Mouse (Mus musculus): ENCODE results near the gene Mllt10. TPM values are rescaled to one million over a fixed set of nuclear protein-coding genes. Genes with fewer than 3 reads are reported as not detected.

Gene Mllt10
- total and polyA plus RNA-seq, 3 experiments = 33.3 to 64.1 TPM; not detected in 1

DNA sequence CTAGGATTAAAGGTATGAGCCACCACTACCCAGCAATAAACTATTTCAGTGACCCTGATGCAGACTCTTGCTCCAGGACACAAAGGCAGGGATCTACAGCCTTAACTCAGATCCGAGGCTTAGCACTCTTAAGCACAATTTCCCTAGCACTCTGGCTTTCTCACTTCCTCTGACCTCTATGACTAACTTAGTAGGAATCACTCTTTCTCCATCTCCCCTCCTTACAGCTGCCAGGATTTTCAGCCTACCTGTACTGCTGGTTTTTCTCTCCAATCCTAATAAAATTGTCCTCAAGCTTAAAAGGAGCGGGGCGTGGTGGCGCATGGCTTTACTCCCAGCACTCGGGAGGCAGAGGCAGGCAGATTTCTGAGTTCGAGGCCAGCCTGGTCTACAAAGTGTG is 37.7 kb upstream of the Mllt10 start:
- no peaks in the 10 kb centered on the region for H3K36me3 ChIP-seq (ENCODE audit: control insufficient read depth in 1 of 2, insufficient read depth in 2 of 2, low read length in 2 of 2)
- H3K27me3 ChIP-seq (ENCODE audit: control insufficient read depth in 1 of 2, insufficient read depth in 2 of 2, low read length in 2 of 2) = no peaks in the 10 kb centered on the region
- no peaks in the 10 kb centered on the region for H3K9me3 ChIP-seq (replicated peaks; ENCODE audit: insufficient read depth, low read length)
- no peaks in the 10 kb centered on the region for H3K4me1 ChIP-seq (ENCODE audit: control insufficient read depth in 1 of 2, insufficient read depth in 2 of 2, low read length in 2 of 2)
- no peak overlapping the region for H3K4me3 ChIP-seq (ENCODE audit: control insufficient read depth in 1 of 2, insufficient read depth in 1 of 2, low read depth in 2 of 2, low read length in 2 of 2)
- no peak for TF ChIP-seq MAZ (IDR thresholded peaks at IDR 0.05; ENCODE audit: low read depth, low read length)
- no peak for TF ChIP-seq TAL1 (IDR thresholded peaks at IDR 0.05; ENCODE audit: low read length)
- TF ChIP-seq RCOR1 (IDR thresholded peaks at IDR 0.05; ENCODE audit: low read depth, low read length) = no peak
- no peak overlapping the region for H3K9ac ChIP-seq (ENCODE audit: control insufficient read depth, low read depth, low read length, poor library complexity, severe bottlenecking)
- H3K79me2 ChIP-seq (ENCODE audit: control insufficient read depth, insufficient read depth, low read length, poor library complexity) = no peaks in the 10 kb centered on the region
- no peak overlapping the region for H3K27ac ChIP-seq (ENCODE audit: control insufficient read depth, low read depth, low read length)
- DNase-seq (ENCODE audit: low read depth, low spot score) = no peak

DNA sequence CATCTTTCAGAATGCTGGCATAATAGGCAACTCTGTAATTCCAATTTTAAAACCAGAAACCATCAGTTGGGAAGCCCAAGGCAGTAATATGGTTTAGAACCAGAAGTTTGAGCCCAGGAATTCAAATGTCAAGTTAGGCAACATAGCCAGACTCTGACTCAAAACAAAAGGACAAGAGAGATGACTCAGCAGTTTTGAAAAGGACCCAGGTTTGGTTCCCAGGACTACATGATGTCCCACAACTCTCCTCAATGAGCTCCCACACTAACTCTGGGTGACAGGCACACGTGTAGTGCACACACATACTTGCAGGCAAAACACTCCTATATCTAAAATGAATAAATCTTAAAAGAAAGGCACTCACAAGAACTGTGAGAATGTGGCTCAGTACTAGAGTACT is 35.9 kb upstream of the Mllt10 start:
- TF ChIP-seq UBTF (IDR thresholded peaks at IDR 0.05; ENCODE audit: borderline replicate concordance, insufficient read depth, low read depth, low read length) = no peak
- TF ChIP-seq MAFK (IDR thresholded peaks at IDR 0.05; ENCODE audit: borderline replicate concordance, low read depth, low read length) = peak; percentile 59; the same call in 1 of the 2 replicates
- no peaks in the 10 kb centered on the region for H3K9me3 ChIP-seq (replicated peaks; ENCODE audit: insufficient read depth, low read length)
- H3K27ac ChIP-seq (ENCODE audit: control insufficient read depth, low read depth, low read length) = no peak overlapping the region
- peaks cover 0 to 2% of the 10 kb centered on the region in 2 experiments; a peak in 1 of 4 replicates for H3K27me3 ChIP-seq (ENCODE audit: control insufficient read depth in 1 of 2, insufficient read depth in 2 of 2, low read length in 2 of 2)
- H3K4me3 ChIP-seq (ENCODE audit: control insufficient read depth in 1 of 2, insufficient read depth in 1 of 2, low read depth in 2 of 2, low read length in 2 of 2) = no peak overlapping the region
- H3K36me3 ChIP-seq (ENCODE audit: control insufficient read depth in 1 of 2, insufficient read depth in 2 of 2, low read length in 2 of 2) = no peaks in the 10 kb centered on the region
- no peaks in the 10 kb centered on the region for H3K4me1 ChIP-seq (ENCODE audit: control insufficient read depth in 1 of 2, insufficient read depth in 2 of 2, low read length in 2 of 2)
- no peaks in the 10 kb centered on the region for H3K79me2 ChIP-seq (ENCODE audit: control insufficient read depth, insufficient read depth, low read length, poor library complexity)
- no peak overlapping the region for H3K9ac ChIP-seq (ENCODE audit: control insufficient read depth, low read depth, low read length, poor library complexity, severe bottlenecking)
- DNase-seq (ENCODE audit: low read depth, low spot score) = no peak

DNA sequence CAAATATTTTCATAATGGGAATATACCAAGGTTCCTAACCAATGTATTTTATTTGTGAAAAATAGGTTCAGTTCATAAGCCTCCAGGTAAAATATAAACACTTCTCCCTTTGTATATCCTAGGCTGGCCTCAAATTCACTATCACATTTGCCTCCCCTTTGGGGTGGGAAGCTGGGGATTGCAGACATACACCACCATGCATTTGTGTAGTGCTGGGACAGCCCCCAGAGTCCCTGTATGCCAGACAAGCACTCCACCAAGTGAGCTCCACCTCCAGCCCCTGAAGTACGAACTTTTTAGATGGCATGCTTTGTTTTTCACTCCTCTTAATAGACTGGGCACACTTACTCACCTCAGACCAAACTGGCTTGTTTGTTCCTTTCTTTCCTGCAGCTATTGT is 32.2 kb upstream of the Mllt10 start:
- TF ChIP-seq ZC3H11A (IDR thresholded peaks at IDR 0.05; ENCODE audit: low read depth, low read length) (no peak), RCOR1 (IDR thresholded peaks at IDR 0.05; ENCODE audit: low read depth, low read length) (no peak), CTCF (IDR thresholded peaks at IDR 0.05 in 2 of 3, conservative IDR thresholded peaks at IDR 0.05 in 1 of 3; ENCODE audit: control insufficient read depth in 1 of 3, insufficient read depth in 1 of 3, low read depth in 2 of 3, low read length in 3 of 3, poor library complexity in 1 of 3, severe bottlenecking in 1 of 3) (no peak), NELFE (IDR thresholded peaks at IDR 0.05; ENCODE audit: low read depth, low read length) (no peak), MAZ (IDR thresholded peaks at IDR 0.05; ENCODE audit: low read depth, low read length) (no peak), POLR2AphosphoS2 (IDR thresholded peaks at IDR 0.05; ENCODE audit: low read length) (no peak)
- DNase-seq (ENCODE audit: low read depth, low spot score) = no peak
- no peaks in the 10 kb centered on the region for H3K36me3 ChIP-seq (ENCODE audit: control insufficient read depth in 1 of 2, insufficient read depth in 2 of 2, low read length in 2 of 2)
- H3K27ac ChIP-seq (ENCODE audit: control insufficient read depth, low read depth, low read length) = no peak overlapping the region
- H3K4me3 ChIP-seq (ENCODE audit: control insufficient read depth in 1 of 2, insufficient read depth in 1 of 2, low read depth in 2 of 2, low read length in 2 of 2) = no peak overlapping the region
- no peaks in the 10 kb centered on the region for H3K79me2 ChIP-seq (ENCODE audit: control insufficient read depth, insufficient read depth, low read length, poor library complexity)
- no peak overlapping the region for H3K9ac ChIP-seq (ENCODE audit: control insufficient read depth, low read depth, low read length, poor library complexity, severe bottlenecking)
- H3K9me3 ChIP-seq (replicated peaks; ENCODE audit: insufficient read depth, low read length) = no peaks in the 10 kb centered on the region
- H3K4me1 ChIP-seq (ENCODE audit: control insufficient read depth in 1 of 2, insufficient read depth in 2 of 2, low read length in 2 of 2) = peaks cover 0 to 5% of the 10 kb centered on the region in 2 experiments; a peak in 1 of 4 replicates
- H3K27me3 ChIP-seq (ENCODE audit: control insufficient read depth in 1 of 2, insufficient read depth in 2 of 2, low read length in 2 of 2) = peaks cover 0 to 2% of the 10 kb centered on the region in 2 experiments; a peak in 1 of 4 replicates

All from MEL (cell line).